In the genomic region with DNA sequence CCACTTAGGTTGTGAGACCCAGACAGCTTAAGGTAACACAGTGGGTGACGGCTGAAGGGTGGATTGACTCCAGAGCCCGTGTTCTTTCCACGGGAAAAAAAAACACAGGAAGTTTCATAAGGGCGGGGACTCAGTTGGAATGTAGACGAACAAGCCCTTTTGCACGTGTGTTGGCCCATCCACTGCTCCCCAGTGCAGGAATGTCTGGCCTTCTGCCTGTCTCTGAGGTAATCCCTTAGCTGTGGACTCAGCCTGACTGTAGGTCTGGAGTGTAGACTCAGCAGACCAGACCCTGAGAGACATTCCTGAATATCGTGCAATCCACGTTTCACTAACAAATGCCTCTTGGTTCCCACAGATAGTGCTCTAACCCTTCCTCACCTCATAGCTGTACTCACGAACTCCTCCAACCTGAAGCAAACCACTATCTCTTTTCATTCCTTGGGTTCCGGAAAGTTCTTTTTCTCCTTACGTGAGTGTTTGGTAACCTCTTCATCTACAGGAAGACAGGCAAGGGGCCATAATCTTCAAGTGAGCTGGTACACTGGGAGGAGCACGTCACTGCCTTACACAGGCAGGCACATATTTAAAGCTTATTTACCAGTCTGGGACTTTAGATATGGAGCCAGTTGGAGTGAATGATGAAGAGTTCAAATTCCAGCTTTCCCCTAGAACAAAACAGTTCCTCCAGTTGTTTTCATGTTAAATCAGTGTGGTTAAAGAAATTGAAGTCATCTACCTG, we compare ENCODE assay signal across 11 mouse cellular contexts.
DNase-seq lines count a peak whose midpoint lies in the region; ATAC-seq and TF ChIP-seq lines count a peak whose summit lies in the region.
"Had no signal": no experiment of that assay in that cellular context is flagged by ENCODE, and none has a peak within 500 bp of the region (broad histone marks: within the 10 kb centered on the region; RNA-seq: fewer than 3 reads in every experiment).

No protein-coding gene starts in this region.

- intact Hi-C loops in gastrocnemius, postnatal 14 days (cut with DNase I; ENCODE audit: low total_unique reads): no loop called here

- H3K4me2 ChIP-seq in intestine, embryonic 16.5 days (ENCODE audit: low read depth, low read length): no peak overlapping the region
- no peak overlapping the region for H3K4me2 ChIP-seq in stomach, postnatal 0 days (replicated peaks; ENCODE audit: low read depth)
- no peak overlapping the region for H3K4me2 ChIP-seq in forebrain, embryonic 16.5 days (ENCODE audit: low read length)
- H3K4me2 ChIP-seq: embryonic facial prominence, embryonic 12.5 days had no signal

- H3K9me3 ChIP-seq in intestine, embryonic 16.5 days (ENCODE audit: control insufficient read depth, low read length): no peaks in the 10 kb centered on the region
- H3K9me3 ChIP-seq in stomach, postnatal 0 days (ENCODE audit: control insufficient read depth, low read length): no peaks in the 10 kb centered on the region
- no peaks in the 10 kb centered on the region for H3K9me3 ChIP-seq in forebrain, embryonic 16.5 days (ENCODE audit: control insufficient read depth, low read length)
- H3K9me3 ChIP-seq: embryonic facial prominence, embryonic 12.5 days had no signal

- no peak overlapping the region for H3K4me3 ChIP-seq in intestine, embryonic 16.5 days (ENCODE audit: low read length)
- no peak overlapping the region for H3K4me3 ChIP-seq in stomach, postnatal 0 days (ENCODE audit: low read depth, low read length)
- H3K4me3 ChIP-seq in forebrain, embryonic 16.5 days (replicated peaks; ENCODE audit: low read length): no peak overlapping the region
- H3K4me3 ChIP-seq: embryonic facial prominence, embryonic 12.5 days; megakaryocyte, embryonic 14.5 days had no signal

- peak; percentile 56; the same call in 1 of the 2 replicates for ATAC-seq in intestine, embryonic 16.5 days
- peak; percentile 85 for ATAC-seq in stomach, postnatal 0 days (ENCODE audit: low FRiP score, low TSS enrichment)
- ATAC-seq in forebrain, embryonic 16.5 days: no peak

- H3K9ac ChIP-seq in intestine, embryonic 16.5 days (ENCODE audit: low read depth, low read length): no peak overlapping the region
- H3K9ac ChIP-seq in stomach, postnatal 0 days (ENCODE audit: low read length): no peak overlapping the region
- H3K9ac ChIP-seq in forebrain, embryonic 16.5 days (replicated peaks; ENCODE audit: low read depth, low read length): no peak overlapping the region
- H3K9ac ChIP-seq: embryonic facial prominence, embryonic 12.5 days had no signal

- H3K27me3 ChIP-seq in intestine, embryonic 16.5 days (replicated peaks; ENCODE audit: control insufficient read depth, insufficient read depth, low read length): no peaks in the 10 kb centered on the region
- H3K27me3 ChIP-seq in stomach, postnatal 0 days (ENCODE audit: control insufficient read depth, insufficient read depth, low read length): no peaks in the 10 kb centered on the region
- H3K27me3 ChIP-seq in forebrain, embryonic 16.5 days (replicated peaks; ENCODE audit: control insufficient read depth, insufficient read depth, low read length): no peaks in the 10 kb centered on the region

- no peak for TF ChIP-seq EP300 in stomach, postnatal 0 days (optimal IDR thresholded peaks at IDR 0.05)

- H3K36me3 ChIP-seq in intestine, embryonic 16.5 days (ENCODE audit: control insufficient read depth, insufficient read depth, low read length): no peaks in the 10 kb centered on the region
- H3K36me3 ChIP-seq in stomach, postnatal 0 days (ENCODE audit: control insufficient read depth, insufficient read depth, low read length): no peaks in the 10 kb centered on the region
- H3K36me3 ChIP-seq in forebrain, embryonic 16.5 days (ENCODE audit: control insufficient read depth, insufficient read depth): no peaks in the 10 kb centered on the region
- H3K36me3 ChIP-seq: embryonic facial prominence, embryonic 12.5 days had no signal

- TF ChIP-seq CTCF in stomach, postnatal 0 days (IDR thresholded peaks at IDR 0.05; ENCODE audit: low read depth): no peak

- H3K27ac ChIP-seq in intestine, embryonic 16.5 days (ENCODE audit: low read length): no peak overlapping the region
- no peak overlapping the region for H3K27ac ChIP-seq in stomach, postnatal 0 days (replicated peaks)
- no peak overlapping the region for H3K27ac ChIP-seq in forebrain, embryonic 16.5 days (ENCODE audit: low read length)
- H3K27ac ChIP-seq: embryonic facial prominence, embryonic 12.5 days had no signal

- 55% methylated on average over 12 of the region's 12 CpGs for WGBS in intestine, embryonic 16.5 days
- 38% methylated on average over 12 of the region's 12 CpGs for WGBS in stomach, postnatal 0 days
- 81% methylated on average over 12 of the region's 12 CpGs for WGBS in forebrain, embryonic 16.5 days

- H3K4me1 ChIP-seq in intestine, embryonic 16.5 days (ENCODE audit: control insufficient read depth, insufficient read depth, low read length): no peaks in the 10 kb centered on the region
- no peaks in the 10 kb centered on the region for H3K4me1 ChIP-seq in stomach, postnatal 0 days (replicated peaks; ENCODE audit: control insufficient read depth, insufficient read depth)
- no peaks in the 10 kb centered on the region for H3K4me1 ChIP-seq in forebrain, embryonic 16.5 days (replicated peaks; ENCODE audit: control insufficient read depth, insufficient read depth, low read length)
- H3K4me1 ChIP-seq: embryonic facial prominence, embryonic 12.5 days had no signal

- peak; percentile 38 for DNase-seq in testis, postnatal 10 days (ENCODE audit: low spot score)
- DNase-seq in testis, postnatal 14 days (ENCODE audit: low spot score): no peak
- peak; percentile 49 for DNase-seq in gastrocnemius, postnatal 14 days
- DNase-seq in stomach, postnatal 0 days (ENCODE audit: low spot score): peak; percentile 48
- no peak for DNase-seq in right cerebral cortex, adult 2 months (ENCODE audit: low spot score in 2 of 2)
- DNase-seq in c-Kit-positive CD71-positive TER-119-positive erythroid progenitor cells, embryonic 14.5 days (ENCODE audit: low spot score): no peak
- DNase-seq: spleen, adult 18-20 months had no signal

Comparison
In these comparisons a context has a peak if more than half of its experiments do, and no peak if none do; other contexts are left out.
1. DNase-seq: peak in testis, postnatal 10 days (single experiment), gastrocnemius, postnatal 14 days (single experiment) and stomach, postnatal 0 days (single experiment); none in testis, postnatal 14 days (single experiment), right cerebral cortex, adult 2 months (0 of 2) and c-Kit-positive CD71-positive TER-119-positive erythroid progenitor cells, embryonic 14.5 days (single experiment).